Mouse (Mus musculus) ovary, postnatal 36 days (tissue): ENCODE results near the gene Olfr68.
"Not testable (repeated sequence)": the region's sequence is repeated elsewhere in the genome, so short reads cannot be mapped to it uniquely, and the experiment has no call there.

Source experiments
- DNase-seq: peaks from one replicate; pipeline ENCODE4 v3.0.0; 2022; ENCODE audit warnings: low spot score, mixed read lengths

Olfr68 gene

DNA sequence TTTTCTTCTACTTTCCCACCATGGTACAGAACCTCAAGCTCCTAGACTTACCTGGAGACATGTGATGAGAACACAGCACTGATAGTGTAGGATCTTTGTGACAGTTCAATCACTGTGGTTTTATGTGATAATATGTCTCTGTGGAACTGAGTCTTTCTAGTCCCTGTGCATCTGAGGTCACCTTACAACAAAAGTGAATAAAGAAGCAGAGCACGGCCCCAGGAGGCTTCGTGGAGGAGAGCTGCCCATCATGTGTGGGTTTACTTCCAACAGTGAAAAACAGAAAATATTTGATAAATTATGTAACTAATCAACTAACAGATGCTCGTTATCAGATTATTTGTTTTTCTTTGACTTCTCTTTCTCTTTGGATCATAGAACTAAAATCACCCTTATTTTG, at the start of gene Olfr68:
TSS of gene Olfr68 (minus strand) at position 101 of the 400 bp plus-strand sequence.
- no peak for DNase-seq

DNA sequence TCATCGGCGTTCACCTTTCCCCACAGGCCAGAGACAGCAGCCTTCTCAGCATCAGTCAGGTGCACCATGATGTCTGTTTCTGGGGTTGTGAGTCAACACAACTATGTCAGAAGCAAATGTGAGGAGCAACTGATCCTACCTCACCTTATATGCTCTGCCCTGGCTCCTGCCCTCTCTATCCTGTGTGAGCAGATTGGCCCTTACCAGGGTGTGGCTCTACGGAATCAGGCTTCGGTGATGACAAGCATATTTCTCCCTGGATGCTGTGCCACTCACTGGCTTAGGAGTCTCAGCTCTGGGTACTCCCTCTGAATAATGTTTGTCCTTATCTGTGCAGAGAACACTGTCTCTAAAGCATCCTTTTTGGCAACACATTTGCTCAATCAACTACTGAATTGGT, 48.3 kb upstream of the Olfr68 start, which contains the start of gene Hbb-bs:
TSS of gene Hbb-bs (minus strand) at position 289 of the 400 bp plus-strand sequence.
- DNase-seq, result no peak

DNA sequence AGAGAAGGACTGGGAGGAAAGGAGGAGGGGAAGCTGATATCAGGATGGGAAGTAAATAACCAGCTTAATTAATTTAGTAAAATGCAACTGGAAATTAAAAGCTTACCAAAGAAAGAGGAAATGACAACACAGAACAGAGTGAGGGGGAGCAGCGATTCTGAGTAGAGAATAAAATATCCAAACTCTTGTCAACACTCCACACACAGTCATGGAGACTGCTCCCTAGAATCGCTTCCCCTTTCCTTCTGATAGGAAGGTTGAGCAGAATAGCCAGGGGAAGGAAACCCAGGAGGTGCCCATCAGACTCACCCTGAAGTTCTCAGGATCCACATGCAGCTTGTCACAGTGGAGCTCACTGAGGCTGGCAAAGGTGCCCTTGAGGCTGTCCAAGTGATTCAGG, 47.6 kb upstream of the Olfr68 start:
- not testable (repeated sequence) for DNase-seq

DNA sequence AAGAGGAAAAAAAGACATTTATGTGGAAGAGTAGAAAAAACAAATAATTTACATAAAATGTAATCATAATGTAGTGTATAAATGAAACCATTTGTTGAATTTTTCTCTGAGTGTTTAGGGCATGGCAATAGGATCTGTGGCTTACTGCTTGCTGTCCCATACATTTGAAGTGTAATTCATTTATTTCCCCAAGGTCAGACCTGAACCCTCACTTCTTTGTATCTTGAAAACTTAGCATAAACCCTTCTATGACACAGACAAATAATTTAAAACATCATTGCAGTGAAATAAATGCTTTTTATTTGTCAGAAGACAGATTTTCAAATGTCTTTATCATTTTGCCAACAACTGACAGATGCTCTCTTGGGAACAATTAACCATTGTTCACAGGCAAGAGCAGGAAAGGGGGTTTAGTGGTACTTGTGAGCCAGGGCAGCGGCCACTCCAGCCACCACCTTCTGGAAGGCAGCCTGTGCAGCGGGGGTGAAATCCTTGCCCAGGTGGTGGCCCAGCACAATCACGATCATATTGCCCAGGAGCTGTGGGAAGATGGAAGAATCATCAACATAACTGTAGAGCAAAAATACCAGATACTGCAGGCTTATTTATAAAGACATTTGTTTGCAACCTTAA, 46.9 kb upstream of the Olfr68 start:
- DNase-seq, result no peak

DNA sequence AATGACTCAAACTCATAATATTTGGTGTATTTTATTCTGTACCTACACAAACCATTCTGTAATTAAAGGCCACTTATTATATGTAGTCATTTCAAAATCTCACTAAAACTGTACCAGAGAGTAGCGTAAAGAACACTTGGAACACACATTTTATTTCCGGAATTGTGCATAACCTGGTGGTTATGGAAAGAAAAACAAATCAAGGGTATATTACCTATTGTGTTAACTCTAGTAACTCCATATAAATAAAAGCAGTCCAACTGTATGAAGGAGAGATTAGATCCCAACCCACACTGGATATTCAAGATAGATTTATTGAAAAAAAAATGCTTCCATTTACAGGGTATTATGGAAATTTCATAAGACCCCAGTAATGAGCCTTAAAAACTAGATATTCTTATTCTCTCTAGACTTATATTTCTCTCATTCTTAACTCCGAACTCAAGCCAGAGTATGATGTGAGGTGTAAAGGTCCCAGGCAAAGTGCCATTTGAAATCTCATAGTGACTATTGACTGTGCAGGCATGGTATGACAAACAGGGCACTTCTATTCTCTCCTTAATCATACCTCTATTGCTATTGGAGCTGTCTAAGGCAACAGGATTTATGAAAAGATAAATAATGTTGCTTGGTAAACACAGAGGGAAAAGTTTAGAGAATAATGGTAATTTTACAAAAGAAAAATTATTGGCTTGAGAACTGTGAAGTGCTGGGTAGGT, 46.2 kb upstream of the Olfr68 start:
- no peak for DNase-seq

DNA sequence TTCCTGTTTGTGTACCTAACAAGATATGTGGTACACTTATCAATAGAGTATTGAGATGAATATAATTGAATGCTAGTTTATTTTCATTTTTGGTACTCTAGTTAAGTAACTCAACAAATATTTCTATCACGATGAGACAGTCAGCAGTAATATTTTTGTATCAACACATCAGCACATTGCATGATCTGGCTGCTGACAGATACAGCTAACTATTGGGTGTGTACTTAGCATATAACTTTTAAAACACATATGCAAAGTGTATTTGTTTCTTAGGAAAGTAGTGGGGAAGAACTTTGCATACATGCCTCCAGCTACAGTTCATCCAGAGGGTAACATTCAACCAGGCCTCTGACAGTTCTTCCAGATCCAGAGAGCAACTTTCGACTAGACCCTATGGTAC, 45.1 kb upstream of the Olfr68 start:
- no peak for DNase-seq

DNA sequence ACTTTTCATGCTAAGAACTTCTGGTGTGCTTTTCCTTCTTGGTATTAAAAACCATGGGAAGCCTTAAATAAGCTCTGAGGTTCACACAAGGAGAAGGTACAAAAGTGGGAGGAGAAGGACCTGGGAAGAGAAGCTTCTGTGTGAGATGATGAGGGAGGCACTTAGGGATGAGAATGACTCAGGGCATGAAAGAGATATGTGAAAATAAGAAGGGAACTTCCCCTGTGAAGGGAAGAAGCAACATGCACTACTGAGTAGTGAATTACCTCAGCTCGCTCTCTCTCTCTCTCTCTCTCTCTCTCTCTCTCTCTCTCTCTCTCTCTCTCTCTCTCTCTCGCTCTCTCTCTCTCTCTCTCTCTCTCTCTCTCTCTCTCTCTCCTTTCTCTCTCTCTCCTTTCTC, 35.6 kb upstream of the Olfr68 start:
- not testable (repeated sequence) for DNase-seq

DNA sequence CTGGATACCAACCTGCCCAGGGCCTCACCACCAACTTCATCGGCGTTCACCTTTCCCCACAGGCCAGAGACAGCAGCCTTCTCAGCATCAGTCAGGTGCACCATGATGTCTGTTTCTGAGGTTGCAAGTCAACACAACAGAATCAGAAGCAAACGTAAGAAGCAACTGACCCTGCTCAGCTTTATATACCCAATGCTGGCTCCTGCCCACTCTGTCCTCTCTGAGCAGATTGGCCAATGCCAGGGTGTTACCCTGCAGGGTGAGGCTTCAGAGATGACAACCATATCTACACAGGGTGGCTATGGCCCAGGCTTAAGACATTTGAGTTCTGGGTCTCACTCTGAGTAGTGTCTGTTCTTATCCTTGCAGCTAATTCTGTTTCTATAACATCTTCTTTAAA, 34.3 kb upstream of the Olfr68 start, which contains the start of gene Hbb-bt:
TSS of gene Hbb-bt (minus strand) at position 231 of the 400 bp plus-strand sequence.
- no peak for DNase-seq

DNA sequence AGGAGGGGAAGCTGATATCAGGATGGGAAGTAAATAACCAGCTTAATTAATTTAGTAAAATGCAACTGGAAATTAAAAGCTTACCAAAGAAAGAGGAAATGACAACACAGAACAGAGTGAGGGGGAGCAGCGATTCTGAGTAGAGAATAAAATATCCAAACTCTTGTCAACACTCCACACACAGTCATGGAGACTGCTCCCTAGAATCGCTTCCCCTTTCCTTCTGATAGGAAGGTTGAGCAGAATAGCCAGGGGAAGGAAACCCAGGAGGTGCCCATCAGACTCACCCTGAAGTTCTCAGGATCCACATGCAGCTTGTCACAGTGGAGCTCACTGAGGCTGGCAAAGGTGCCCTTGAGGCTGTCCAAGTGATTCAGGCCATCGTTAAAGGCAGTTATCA, 33.7 kb upstream of the Olfr68 start:
- DNase-seq, result not testable (repeated sequence)

DNA sequence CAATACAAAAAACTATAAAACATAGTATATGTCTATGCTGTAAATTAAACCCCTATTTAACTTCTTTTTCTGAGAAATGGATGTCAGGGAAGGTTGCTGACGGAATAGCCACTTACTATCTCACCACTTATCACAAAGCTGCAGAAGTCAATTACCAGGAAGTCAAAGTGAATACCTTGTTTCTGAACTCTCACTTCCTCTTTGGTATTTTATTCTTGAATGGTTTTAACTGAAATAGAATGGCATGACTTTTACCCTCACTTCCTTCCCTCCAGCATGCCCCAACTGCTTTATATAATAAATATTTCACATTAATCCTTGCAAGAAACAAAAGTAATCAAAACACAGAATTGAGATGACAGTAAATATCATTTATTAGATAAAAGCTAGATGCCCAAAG, 32.7 kb upstream of the Olfr68 start:
- no peak for DNase-seq

DNA sequence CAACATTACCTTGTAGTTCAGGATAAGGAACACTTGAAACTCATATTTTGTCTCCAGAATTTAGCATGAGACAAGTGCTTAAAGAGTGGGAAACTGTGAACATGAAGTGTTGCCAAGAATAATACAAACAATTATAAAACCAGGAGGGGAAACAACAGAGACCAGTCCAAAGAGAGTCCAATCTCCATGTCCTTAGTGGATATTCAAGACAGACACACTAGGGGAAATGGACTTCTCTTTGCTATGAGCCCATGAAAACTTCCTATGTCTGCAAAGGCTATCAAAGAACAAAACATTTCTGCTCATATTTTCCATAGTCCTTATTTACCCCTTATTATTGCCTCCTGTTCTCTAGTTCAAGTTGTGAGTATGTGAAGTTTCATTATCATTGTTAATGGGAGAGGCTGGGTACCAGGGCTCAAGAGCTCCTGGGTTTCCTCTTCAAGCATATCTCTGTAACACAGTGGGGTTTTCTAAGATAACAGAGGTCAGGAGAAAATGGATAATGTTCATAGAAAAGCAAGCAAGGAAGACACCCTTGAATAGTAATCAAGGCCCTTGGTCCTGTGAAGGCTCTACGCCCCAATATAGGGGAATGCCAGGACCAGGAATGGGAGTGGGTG, 31.8 kb upstream of the Olfr68 start:
- DNase-seq, result no peak

DNA sequence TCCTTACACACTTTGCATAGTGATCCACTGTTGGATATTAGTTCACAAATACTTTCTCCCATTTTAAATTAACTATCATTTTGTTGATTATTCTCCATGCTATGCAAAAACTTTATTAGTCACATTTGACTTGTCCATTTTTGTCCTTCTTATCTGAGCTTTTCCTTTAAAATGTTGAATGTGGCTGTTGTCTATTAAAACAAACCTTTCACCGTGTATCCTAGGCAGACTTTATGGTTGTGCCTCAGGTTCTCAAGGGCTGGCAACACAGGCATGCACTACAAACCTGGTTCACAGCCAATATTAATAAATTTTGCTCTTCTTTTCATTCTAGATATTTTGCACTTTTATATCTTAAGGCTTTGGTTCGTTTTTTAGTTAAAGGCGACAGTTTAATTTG, 31.2 kb upstream of the Olfr68 start:
- DNase-seq, result no peak

DNA sequence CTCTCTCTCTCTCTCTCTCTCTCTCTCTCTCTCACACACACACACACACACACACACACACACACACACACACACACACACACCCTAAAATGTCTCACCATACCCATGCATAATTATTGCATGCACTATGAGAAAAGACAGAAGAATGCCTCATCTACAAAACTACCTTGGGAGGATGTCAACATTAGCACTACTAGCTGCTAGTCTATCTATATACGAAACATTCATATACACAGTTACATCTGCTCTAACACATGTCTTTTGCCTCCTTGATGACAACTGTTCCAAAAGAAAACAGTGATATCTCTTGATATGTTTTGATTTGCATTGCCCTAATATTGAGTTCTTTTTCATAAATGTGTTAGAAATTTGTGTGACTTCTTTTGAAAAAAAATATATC, 30.8 kb upstream of the Olfr68 start:
- no peak for DNase-seq

DNA sequence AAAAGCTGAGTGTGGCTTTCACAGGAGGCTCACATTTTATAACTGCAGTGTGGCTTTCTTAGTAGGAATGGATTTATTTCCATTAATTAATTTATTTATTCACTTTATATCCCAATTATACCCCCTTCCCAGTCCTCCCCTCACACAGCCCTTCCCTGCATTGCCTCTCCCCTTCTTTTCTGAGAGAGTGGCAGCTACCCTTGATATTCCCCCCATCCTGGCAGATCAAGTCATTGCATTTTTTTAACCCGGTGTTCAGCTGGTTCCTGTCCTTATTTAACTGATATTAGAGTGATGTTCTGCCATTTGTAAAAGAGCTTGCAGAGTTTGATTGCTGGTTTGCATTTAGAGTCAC, 30.3 kb upstream of the Olfr68 start:
- no peak for DNase-seq

DNA sequence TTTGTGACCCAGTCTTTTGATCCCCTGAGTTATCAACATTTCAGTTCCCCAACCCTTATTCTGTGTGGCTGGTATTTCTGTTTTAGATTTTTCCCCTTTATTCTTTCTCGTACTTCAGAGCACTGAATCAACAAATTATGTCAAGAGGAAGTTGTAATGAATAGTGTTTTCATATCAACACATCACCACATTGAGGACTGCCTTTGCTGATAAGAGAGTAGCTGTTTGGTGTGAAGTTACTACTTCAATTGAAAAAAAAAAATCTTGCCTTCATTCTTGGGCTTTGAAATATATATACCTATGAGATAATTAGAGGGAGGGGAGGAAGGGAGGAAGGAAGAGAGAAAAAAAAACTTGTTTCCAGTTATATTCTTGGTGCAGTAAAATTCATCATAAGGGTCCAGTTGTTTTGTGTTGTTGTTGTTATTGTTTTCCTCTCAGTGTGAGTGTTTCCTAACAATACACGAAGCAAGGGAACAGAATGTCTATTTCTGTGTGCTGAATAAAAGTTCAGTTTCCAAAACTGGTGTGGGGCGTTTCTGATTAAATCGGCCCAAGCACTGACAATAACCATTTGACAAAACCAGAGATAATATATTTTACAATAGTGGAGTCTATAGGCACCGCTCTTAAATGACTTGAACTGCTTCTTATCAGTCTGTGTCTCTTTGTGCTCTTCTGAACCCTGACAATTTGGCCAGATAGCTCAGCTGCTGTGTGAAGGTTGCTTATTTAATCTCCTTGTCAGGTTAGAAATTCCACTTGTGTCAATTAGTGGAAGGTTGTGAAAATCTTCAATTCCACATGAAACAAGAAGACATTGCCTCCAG, 29.7 kb upstream of the Olfr68 start:
- no peak for DNase-seq

DNA sequence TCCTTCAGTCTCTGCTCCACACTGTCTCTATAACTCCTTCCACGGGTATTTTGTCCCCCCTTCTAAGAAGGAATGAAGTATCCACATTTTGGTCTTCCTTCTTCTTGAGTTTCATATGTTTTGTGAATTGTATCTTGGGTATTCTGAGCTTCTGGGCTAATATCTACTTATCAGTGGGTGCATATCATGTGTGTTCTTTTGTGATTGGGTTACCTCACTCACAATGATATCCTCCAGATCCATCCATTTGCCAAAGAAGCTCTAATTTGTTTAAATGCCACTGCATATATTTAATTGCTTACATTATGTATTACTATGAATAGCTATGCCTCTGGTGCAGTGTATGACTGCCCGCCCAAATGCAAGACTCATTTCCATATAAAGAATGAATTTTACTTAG, 28.6 kb upstream of the Olfr68 start:
- DNase-seq, result not testable (repeated sequence)

DNA sequence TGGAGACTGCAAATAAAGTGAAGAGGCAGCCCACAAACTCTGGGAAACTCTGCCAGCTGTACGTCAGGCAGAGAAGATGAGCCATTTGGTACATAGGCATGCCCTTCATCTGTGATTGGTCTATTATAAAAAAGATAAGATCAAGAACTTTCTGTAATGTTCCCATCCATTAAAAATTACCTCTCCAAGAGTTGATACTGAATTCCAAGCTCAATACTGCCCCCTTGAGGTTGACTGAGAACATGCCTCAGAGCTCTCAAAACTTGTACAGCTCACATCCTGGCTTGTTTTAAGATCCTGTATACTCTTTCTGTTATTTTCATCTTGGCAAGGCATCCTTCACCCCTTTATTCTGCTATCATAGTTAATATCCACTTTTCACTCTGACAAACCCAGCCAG, 27.4 kb upstream of the Olfr68 start:
- no peak for DNase-seq

DNA sequence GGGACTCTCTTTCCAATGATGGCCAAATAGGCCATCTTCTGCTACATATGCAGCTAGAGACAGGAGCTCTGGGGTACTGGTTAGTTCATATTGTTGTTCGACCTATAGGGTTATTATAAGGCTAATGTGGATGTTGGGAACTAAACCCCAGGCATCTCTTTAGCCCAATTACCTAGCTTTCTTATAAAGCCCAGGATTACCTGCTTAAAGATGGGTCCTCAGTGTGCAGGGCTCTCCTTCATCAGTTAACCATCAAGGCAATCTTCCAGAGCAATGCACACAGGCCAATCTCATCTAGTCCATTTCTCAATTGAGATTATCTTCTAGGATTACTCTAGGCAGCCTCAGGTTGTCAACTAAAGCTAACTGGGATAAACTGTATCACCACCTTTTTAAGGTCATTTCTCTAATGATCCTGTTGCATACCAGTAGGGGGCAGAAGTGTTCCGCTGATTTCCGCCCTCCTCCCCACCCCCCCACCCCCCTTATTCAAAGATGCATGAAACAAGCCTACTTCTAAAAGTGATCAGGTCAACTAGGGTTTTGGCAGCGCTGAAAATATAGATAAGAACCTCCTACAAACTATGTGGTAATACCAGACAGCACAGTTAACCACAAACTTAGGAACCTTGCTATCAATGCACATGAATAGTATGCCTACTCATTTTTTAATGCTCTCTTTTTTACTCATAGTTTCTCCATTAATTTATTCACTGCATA, 13.3 kb upstream of the Olfr68 start:
- no peak for DNase-seq

DNA sequence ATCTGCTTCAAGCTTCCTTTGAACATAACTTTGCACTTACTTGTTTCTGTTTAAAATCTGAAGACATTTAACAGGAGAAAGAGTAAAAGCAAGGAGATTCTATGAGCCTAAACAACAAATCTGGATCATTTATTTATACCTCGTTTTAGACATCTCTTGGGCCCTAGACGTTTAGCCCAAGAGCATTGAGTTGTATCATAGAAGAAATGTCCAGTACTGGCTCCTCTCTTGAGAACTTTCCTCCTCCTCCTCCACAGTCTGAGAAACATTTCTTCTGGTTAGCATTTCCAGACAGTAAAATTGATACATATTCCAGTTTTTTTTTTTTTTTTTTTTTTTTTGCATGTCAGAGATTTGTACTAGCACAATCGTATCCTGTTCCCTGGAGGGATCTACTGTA, 12.2 kb upstream of the Olfr68 start, which contains the start of gene Olfr67:
TSS of gene Olfr67 (minus strand) at position 101 of the 400 bp plus-strand sequence.
- no peak for DNase-seq

DNA sequence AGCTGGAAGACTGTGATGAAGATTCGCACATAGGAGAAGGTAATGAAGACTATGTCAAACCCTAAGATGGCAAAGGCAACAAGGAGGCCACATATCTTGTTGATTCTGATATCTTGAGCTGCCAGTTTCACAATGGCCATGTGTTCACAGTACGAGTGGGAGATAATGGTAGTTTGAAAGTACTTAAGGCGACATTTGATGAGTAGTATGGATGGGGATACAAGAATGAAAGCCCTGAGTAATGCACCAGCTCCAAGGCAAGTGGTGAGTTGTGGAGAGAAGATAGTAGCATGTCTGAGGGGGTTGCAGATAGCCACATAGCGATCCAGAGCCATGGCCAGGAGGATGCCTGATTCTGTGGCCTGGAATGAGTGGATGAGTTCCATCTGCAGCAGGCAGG, 1.8 kb downstream of the Olfr68 start:
- not testable (repeated sequence) for DNase-seq

DNA sequence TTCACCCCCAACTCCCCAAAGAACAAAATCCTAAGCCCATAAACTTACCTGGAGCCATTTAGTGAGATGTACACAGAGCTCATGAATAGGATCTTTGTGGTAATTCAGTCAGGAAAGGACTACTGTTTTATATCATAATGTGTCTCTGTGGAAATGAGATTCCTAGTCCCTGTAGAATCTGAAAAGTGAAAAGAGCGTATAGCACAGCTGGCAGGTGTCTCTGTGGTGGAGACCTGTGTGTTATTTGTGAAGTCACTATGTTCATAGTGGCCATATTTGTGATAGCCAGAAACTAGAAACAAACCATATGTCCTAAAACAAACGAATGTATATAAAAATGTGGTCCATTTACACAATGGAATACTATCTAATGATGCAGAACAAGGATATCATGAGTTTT, 8.0 kb downstream of the Olfr68 start, which contains the start of gene Olfr69:
TSS of gene Olfr69 (minus strand) at position 101 of the 400 bp plus-strand sequence.
- DNase-seq, result no peak

DNA sequence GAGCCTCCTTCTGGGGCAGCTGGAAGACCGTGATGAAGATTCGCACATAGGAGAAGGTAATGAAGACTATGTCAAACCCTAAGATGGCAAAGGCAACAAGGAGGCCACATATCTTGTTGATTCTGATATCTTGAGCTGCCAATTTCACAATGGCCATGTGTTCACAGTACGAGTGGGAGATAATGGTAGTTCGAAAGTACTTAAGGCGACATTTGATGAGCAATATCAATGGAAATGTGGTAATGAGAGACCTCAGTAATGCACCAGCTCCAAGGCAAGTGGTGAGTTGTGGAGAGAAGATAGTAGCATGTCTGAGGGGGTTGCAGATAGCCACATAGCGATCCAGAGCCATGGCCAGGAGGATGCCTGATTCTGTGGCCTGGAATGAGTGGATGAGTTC, 11.8 kb downstream of the Olfr68 start:
- not testable (repeated sequence) for DNase-seq
